Mouse (Mus musculus) c-Kit-positive CD71-positive TER-119-positive erythroid progenitor cells, embryonic 14.5 days (primary cell): ENCODE measurements around the gene Slc7a7.

Experiments used
- DNase-seq: peaks from one replicate; pipeline ENCODE4 v3.0.0-alpha.2; 2013; ENCODE audit warnings: low spot score

Gene Slc7a7

DNA sequence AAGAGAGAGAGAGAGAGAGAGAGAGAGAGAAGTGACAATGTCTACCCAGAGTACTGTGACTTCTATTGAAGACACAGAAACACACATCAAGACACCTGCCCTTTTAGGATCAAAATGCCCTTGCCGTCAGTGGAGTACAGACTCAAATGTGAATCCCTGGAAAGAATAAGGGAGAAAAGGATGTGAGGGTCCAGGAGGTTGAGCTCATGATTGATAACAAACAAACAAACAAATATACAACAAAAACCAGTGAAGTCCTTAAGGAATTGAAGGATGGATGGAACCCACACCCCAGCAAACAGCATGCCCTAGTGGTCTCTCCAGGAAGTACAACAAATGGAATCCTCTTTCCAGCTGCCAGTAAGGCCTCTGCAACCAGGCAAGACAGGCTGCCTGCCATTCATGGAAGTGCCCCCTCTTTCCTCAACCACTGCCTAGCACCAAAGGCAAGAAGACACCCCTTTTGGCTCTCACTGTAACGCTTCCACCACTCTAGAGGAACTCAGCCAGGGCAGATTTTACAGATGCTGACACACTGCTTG, 4.9 kb downstream of the Slc7a7 start:
- DNase-seq, result no peak

DNA sequence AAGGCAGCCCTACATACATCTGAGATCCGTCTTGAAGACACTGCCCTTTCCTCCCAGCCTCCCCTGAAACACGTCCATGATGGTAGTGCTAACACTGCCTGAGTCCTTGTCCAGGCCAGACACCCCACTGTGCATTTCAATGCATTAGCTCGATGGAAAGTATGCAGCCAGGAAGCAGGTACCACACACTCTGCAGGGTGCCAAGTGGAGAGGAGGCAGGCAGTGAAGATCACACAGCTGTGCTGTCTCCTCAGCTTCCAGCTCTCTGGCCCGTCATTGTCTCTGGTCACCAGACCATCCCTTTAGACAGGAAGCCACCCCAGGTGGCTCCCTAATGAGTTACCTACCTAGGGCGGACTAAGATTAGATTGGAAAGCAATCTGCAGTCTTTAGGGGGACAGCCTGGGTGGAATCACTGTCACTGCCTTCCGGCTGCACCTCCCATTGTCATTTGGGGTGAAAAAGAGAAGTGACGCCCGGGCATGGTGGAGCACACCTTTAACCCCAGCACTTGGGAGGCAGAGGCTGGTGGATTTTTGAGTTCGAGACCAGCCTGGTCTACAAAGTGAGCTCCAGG, 5.5 kb downstream of the Slc7a7 start:
- DNase-seq, result no peak

DNA sequence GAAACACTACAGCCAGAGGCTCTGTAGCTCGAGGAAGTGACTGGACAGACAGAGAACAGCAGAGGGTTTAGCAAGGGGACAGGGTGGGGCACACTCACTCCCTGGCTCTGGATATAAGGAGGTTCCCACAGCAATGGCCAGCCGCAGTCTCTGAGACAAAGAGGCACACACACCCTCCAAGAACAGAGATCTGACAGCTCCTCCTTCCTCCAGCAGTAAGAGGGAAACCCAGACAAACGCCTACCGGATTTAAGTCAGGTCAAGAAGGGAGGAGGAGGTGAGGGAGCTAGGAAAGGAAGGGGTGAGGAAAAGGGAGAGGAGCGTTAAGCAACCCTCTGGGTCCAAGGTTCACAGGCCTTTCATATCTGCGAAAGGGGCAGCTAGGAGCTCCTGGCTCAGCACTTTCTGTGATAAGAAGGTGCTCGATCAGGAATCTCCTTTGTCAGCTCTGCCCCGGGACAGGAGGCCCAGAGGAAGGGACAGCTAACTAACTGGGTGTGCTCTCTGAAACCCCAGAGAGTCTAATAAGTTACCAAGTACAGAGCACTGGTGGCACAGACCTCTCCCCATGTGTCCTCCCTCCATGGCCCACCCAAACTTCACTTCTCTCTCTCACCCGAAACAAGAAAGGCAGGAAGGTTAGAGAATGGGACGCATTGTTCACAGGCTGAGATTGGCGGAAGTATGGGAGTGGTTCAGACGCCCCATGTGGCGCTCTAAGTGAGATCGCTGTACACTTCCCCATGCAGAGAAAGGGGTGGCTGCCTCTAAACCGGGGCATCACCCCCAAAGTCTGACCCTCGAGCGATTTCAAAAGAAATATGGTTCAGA, 7.4 kb downstream of the Slc7a7 start:
- DNase-seq, result no peak

DNA sequence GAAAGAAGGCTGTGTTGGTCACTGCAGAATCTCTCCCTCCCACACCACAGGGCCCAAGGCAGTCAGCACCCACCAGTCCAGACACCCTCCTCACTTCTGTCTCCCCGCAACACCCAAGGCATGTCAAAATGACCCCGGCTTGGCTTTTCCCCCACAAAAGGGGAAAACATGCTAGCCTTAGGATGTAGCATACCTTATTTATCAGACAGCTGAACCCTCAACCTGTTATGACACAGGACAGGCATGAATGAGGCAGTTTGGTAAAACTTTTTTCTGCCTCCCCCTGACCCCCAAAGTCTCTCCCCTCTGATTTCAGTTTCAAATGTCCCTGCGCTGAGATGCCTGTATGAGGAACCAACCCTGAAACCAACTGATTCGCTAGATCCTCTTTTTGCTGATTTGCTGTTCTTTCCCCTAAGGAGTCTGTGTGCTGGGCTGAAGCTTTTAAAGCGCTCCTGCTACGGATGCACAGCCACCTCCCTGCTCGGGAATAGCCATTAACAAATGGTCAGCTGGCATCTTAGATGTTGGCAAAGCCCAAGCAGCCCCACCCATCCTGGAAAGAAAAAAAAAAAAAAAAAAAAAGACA, 8.4 kb downstream of the Slc7a7 start:
- DNase-seq, result no peak

DNA sequence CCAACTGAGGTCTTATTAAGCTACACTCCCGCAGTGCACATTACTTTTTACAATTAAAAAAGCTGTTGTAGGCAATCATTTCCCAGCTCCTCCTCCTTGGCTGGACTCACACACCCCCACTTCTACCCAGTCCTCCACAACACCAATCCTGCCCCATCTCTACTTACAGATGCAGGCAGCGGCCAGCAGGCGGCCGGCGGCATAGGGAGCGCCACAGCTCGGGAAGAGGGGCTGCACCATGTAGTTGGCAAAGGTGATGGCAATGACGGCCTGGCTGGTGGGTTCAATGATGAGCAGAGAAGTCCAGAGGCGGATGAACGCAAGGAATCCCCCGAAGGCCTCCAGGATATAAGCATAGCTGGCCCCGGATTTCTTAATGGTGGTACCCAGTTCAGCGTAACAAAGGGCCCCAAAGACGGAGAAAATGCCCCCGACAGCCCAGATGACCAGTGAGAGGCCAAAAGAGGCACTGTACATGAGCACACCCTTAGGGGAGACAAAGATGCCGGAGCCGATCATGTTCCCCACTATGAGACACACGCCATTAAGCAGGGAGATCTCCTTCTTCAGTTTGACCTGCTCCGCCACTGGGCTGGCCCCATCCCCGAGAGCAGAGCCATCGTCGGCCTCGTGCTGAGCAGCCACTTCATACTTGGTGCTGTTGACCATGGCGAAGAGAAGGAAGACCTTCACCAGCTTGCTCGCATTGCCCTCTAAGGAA, 9.1 kb downstream of the Slc7a7 start:
- DNase-seq, result no peak

DNA sequence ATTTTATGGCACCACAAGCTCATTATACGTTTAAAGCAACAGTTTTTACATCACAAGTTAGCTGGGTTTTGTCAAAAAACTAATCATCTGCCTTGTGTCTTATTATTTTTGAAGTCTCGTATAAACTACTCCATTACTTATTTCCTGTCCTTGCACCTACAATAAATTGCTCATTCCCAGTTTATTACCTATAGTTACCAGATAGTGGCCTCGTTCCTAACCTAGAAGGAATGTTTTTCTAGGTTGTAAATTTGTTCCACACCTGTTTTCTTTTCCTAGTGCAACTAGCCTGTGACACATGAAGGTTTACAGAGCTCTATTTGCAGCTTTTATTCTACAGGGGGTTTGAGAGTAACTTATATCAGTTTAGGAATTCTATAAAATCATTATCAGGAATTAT, 15.9 kb downstream of the Slc7a7 start:
- DNase-seq, result no peak

DNA sequence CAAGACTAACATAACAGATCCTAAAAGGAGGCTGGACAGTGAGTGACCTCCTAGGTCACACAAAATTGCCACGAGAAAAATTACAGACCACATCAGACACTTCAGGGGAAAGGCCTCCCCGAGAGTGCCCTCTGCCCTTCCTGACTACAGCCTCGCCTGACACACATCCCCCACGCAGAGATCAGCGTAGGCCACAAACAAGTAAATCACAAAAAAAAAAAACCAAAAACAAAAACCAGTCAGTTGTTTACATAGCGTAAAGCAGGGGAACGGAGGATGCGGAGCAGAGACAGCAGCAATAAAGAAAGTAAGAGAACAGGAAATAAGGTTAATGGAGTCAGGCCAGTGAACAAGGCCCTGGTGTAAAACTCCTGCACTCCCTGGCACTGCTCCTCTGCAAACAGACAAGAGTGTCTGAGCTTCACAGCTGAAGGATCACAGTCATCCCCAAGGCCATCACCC, 18.6 kb downstream of the Slc7a7 start:
- DNase-seq, result no peak

DNA sequence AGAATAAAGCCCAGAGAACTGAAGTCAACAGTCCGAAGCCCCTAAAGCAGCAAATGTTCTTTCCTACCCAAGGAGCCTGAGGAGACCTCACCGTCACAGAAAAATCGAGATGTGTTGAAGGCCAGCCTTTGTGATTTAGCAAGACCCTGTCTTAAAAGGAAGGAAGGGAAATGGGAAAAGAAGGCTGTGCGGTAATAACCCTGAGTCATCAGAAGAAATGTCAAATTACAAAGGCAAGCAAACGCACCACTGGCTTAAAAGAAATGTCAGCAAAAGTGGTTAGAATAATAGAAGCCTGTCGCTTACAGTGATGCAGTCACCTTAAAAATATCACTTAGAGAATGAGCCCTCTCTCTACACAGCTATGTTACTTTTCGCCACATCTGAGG, 19.1 kb downstream of the Slc7a7 start:
- no peak for DNase-seq

DNA sequence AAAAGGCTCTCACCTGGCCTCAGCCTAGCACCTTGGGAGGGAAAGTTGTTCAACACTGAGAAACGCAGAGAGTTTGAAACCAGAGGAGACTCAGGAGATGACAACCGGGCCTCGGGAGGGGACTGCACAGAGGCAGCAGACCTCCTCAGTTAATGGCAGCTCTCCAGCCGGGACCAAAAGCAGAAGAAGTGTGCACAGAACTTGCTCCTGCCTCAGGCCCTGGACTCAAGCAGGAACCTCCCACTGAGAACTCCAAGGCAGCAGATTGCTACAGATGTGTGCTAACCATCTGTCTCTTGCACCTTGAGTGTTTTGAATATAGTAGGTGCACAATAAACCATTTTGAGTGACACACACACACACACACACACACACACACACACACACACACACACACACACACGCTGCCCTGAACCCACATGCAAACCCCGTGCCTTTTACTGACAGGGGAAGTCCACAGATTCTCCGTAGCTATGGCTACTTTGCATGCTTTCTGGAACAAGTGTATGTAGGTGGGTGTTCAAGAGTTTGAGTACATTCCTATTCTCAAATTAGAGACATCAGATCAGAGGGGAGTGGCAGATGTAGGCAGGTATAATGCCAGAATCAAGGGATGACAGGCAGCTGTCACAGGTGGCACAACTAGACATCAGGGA, 19.6 kb downstream of the Slc7a7 start:
- DNase-seq, result no peak

DNA sequence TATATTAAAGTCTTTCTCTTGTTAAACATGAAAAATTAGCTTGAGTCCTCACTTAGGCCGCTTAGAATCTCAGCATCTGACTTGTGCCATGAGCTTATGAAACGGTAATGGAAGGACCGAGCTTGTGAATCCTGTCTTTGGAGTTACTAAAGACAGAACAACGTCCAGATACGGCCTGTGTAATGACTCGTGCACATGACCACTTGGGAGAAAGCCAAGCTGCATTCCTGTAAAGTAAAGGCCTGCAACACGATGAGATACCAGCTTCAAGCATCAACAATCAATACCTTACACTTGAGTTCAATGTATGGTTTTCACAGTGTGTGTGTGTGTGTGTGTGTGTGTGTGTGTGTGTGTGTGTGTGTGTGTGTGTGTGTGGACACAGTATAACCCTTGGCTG, 20.9 kb downstream of the Slc7a7 start:
- no peak for DNase-seq

DNA sequence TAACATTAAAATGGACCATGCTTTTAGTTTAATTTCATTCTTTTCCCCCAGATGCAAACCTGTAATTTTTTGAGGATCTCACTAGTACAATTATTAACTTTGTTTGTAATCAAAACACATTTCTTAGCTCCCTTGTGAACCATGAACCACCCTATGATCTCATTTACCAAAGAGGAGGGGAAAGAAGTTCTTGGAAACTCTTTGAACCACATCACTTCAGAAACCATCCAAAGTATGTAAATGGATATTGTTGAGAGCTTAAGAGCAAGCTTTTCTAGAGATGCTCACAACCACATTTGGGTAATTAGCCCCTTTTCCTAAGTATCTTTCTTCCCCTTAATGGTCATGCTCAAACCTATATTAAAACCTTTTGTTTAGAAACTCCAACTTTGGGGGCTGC, 23.3 kb downstream of the Slc7a7 start:
- no peak for DNase-seq

DNA sequence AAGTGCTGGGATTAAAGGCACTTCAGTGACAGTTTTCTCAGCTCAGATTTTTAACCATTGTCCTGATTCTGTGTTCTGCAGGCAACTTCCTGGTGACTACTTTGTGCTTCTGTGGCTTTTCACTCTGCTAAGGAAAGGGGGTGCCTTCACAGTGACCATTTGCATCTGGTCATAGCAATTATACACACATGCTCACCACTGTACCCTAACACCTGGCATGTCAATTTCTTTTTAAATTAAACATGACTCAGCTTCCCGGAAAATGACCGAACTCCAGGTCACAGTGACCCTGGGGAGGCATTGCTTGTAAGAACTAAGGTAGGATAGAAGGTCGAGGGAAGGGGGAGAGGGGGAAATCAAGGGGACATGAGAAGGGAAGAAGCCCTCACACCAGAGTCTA, 23.8 kb downstream of the Slc7a7 start:
- DNase-seq, result no peak

DNA sequence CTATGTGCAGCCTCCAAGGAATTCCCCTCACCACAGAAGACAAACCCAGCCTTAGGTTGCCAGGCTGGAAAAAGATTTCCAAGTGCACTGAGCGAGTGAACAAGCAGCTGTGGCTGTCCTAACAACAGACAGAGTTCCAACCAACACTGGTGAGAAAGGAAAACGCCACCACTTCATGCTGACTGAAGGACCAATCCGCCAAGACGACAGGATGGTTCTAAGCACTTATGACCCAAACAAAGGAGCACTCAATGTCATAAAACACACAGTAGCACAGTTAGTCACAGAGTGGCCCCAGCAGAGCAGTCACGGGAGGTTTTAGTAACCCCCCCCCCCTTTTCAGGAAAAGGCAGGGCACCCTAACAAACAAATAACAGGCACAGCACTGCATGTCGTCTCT, 26.7 kb downstream of the Slc7a7 start:
- DNase-seq, result no peak

DNA sequence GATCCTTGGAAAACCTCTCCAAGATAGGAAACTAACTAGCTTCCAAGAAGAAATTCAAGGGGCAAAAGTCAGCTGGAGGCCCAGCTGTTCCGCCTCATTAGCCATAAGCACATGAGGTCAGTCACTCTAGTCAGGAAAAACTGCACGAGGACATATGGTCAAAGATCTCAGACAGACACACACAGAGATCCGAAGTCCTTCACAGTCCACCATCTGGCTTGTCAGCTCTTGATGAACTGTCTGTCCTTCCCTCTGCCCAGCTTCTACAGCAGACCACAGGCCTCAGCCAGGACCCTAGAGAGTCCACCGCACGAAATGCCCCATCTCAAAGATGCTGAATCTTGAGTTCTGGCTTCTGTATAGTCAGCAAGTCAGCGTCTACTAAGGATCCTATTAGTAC, 30.0 kb downstream of the Slc7a7 start:
- DNase-seq, result no peak

DNA sequence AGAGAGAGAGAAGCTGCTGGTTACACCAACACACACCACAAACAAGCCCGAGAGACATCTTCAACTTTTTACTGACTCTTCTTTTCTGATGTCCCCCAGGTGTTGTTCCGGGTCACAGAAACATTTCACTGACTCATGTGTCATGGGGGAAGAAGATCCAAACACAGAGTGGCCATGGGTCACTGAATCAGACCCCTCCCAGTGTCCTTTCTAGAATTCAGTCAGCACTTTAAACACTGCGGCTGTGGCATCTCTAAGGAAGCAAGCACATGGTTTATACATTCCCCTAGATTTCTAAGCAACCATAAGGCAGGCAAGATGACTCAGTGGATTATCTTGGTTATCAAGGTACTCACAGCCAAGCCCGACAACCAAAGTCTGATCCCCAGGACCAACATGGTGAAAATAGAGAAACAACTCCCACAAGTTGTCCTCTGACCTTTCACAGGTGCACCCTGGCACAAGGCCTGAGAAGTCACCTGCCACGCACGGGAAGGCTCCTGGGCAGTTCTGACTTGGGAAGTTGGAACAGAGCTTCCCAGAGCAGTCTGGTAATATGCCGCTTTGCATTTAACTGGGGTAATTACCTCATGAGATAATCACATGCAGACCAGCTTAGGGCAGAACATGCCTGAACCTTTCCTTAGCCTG, 31.5 kb downstream of the Slc7a7 start:
- no peak for DNase-seq

DNA sequence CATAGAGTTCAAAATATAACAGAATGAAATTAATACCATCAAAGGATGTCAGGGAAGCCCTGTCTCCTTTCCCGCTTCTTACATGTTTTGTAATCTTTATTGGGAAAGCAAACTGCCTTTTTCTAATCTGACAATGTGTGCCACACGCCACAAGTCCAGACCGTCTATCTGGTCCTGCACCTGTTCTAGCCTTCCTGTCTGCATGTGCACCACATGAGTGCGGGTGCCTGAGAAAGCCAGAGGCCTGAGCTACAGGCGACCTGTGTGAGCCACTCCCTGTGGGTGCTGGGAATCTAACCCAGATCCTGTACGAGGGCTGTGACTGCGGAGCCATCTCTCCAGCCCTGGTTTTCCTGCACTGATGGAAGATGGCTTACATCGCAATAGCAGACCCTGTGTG, 33.2 kb downstream of the Slc7a7 start:
- DNase-seq, result no peak

DNA sequence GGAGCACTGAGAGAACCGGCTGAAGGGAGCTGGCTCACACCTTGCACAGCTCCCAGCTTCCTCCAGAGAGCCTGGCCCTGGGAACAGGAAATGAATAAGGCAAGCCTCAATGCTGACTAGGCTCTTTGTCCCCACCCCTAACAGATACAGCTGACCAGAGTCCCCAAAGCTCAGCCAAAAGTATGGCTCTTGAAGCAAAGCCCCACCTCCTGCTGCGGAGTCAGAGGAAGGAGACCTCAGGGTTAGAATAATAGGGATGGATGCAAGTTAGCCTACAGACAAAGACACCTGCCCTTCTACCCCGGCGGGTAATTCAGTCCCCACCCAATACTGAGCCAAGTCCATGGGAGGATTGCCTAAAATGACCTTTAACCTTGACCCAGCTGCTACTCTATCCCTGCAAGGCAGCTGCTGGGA, 34.2 kb downstream of the Slc7a7 start:
- no peak for DNase-seq

DNA sequence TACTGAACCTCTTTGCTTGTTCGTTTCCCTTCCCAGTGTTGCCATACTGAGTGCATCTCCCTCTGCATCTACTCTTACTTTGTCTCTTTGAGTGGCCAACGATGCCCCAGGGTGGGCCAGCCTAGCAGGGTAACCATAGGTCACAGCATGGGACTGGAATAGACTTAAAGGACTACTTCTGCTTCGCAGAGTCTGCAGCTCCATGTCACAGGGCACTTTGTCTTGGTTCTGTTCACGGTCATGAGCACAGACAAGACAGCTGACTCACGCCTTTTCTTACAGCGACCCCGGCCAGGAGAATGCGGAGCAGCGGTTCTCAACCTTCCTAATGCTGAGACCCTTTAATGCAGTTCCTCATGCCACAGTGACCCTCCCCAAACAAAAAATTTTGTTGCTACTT, 34.9 kb downstream of the Slc7a7 start:
- no peak for DNase-seq

DNA sequence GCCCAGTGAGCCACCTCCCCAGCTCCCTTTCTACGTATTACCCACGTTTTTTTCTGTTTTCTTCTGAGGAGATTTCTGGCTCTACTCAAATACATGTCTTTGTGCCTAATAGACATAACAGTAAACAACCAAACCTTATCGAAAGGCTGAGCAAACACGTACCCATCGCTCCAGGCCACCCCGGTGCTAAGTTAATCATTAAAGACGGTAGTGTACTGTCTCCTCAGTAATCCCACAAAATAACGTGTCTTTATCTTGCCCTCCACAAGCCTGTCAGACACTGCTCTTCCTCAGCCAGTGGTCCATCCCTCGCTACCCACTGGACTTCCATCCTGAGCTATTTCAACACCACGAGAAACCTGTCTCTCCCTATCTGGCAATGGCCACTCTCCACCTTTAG, 35.8 kb downstream of the Slc7a7 start:
- no peak for DNase-seq

DNA sequence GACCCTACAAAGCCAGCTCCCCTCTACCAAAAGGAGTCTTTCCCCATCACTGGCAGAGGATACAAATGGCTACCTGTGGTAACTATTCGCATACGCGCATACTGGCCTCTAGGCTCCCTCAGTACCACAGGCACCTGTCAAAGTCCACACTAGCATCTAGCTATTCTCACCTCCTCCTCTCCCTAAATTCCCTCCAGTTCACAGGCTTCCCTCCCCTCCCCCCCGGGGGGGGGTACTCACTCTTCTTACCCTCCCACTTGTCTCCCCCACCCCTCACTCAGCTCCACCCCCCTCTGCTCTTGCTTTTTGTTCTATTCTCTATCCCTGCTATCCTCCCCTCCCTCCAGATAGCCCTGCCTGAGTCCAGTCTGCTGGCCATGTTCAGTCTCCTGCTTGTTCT, 37.0 kb downstream of the Slc7a7 start:
- DNase-seq, result no peak

DNA sequence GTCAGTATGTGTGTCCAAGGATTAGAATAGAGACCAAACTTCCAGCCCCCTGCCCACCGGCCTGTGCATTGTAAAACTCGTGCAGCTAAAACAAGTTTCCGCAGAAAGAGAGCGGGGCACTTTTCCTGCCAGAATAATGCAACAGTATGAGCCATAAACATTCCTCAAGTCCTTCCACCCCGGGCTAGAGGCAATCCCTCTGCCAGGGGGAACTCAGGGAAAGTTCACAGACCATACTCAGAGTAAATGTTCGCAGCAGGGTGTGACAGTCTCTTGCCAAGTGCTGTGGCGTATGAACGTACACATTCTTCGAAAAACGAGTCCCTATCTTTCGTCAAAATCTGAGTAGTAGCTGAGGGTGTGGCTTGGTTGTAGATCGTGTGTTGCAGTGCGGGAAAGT, 38.0 kb downstream of the Slc7a7 start:
- no peak for DNase-seq

DNA sequence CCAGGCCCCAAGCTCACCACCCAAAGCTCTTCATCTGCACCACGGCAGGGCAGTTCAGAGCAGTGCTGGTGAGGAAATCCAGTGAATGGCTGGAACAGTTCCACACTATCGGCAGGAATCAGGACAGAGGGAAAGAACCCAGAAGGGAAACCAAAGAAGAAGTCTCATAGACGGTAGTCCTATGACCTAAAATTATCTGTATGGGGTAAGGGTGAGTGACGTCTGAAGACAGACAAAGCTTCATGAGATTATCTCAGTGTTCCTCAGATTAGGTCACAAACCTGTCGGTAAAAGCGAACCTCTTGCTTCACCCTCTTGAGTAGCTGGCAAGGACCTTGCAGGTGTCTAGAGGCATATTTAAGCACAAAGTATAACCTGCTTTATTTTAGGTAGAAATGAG, 40.4 kb downstream of the Slc7a7 start:
- DNase-seq, result no peak
